ENCODE assay signal across 11 mouse cellular contexts in genomic region chr3:96488290-96488906, GRCm38 (mm10). TPM values are rescaled to one million over a fixed set of nuclear protein-coding genes. Genes with fewer than 3 reads are reported as not detected.
A peak's percentile ranks its signal among the peaks of the same experiment; 100 is the strongest.
DNase-seq lines count a peak whose midpoint lies in the region; ATAC-seq and TF ChIP-seq lines count a peak whose summit lies in the region.
"Not testable (repeated sequence)": the region's sequence is repeated elsewhere in the genome, so short reads cannot be mapped to it uniquely, and the experiment has no call there.
"Had no signal": no experiment of that assay in that cellular context is flagged by ENCODE, and none has a peak within 500 bp of the region (broad histone marks: within the 10 kb centered on the region; RNA-seq: fewer than 3 reads in every experiment).

No protein-coding gene starts in this region.

- H3K27me3 ChIP-seq in heart, embryonic 12.5 days (replicated peaks); limb, embryonic 13.5 days; lung, postnatal 0 days (replicated peaks; ENCODE audit: insufficient read depth, low read length); myocyte (ENCODE audit: control insufficient read depth, insufficient read depth, insufficient read length); thymus, adult 2 months (ENCODE audit: control insufficient read depth, insufficient read depth, low read length): not testable (repeated sequence)

- H3K4me3 ChIP-seq in bone marrow macrophage, adult 2 months (ENCODE audit: insufficient read depth, low read length) = peak overlapping the region; percentile 53
- H3K4me3 ChIP-seq in heart, embryonic 12.5 days = peak overlapping the region; percentile 41
- peak overlapping the region; percentile 42 for H3K4me3 ChIP-seq in limb, embryonic 13.5 days
- peak overlapping the region; percentile 29 for H3K4me3 ChIP-seq in lung, postnatal 0 days (ENCODE audit: low read depth, low read length)
- peak overlapping the region; percentile 18 for H3K4me3 ChIP-seq in myocyte
- H3K4me3 ChIP-seq in thymus, adult 2 months (ENCODE audit: control insufficient read depth, insufficient read depth, low read length) = peak overlapping the region; percentile 42

- not testable (repeated sequence) for DNase-seq in lung, postnatal 0 days (ENCODE audit: low spot score); thymus, adult 2 months

- not testable (repeated sequence) for H3K79me2 ChIP-seq in myocyte (ENCODE audit: control insufficient read depth, insufficient read depth)

- 0% methylated on average over 4 of the region's 55 CpGs for WGBS in heart, embryonic 12.5 days
- WGBS in limb, embryonic 13.5 days = 0% methylated on average over 4 of the region's 55 CpGs
- WGBS in lung, postnatal 0 days = no CpG with 5 or more reads among the region's 55 CpGs
- WGBS in thymus, adult 2 months = 2% methylated on average over 6 of the region's 55 CpGs

- H3K36me3 ChIP-seq in heart, embryonic 12.5 days; limb, embryonic 13.5 days; lung, postnatal 0 days (ENCODE audit: insufficient read depth, low read length); myocyte (ENCODE audit: control insufficient read depth, insufficient read depth); thymus, adult 2 months (ENCODE audit: control insufficient read depth, insufficient read depth, low read length): not testable (repeated sequence)

- peak overlapping the region; percentile 69 for H3K4me2 ChIP-seq in heart, embryonic 12.5 days
- peak overlapping the region; percentile 69 for H3K4me2 ChIP-seq in limb, embryonic 13.5 days (replicated peaks)
- peak overlapping the region; percentile 58 for H3K4me2 ChIP-seq in lung, postnatal 0 days (replicated peaks; ENCODE audit: low read depth, low read length)
- H3K4me2 ChIP-seq in myocyte (ENCODE audit: low read depth) = peak overlapping the region; percentile 100

- peak overlapping the region; percentile 61 for H3K9ac ChIP-seq in heart, embryonic 12.5 days
- H3K9ac ChIP-seq in limb, embryonic 13.5 days = peak overlapping the region; percentile 53; the same call in 1 of the 2 replicates
- 0 out of 2 replicates have a peak overlapping the region, but pooled peaks have one; percentile 32 for H3K9ac ChIP-seq in lung, postnatal 0 days (replicated peaks; ENCODE audit: low read depth)

- TF ChIP-seq POLR2A in bone marrow macrophage, adult 2 months (IDR thresholded peaks at IDR 0.05; ENCODE audit: borderline replicate concordance, low read depth, low read length); myocyte (IDR thresholded peaks at IDR 0.05; ENCODE audit: insufficient read length, low read depth); thymus, adult 2 months (IDR thresholded peaks at IDR 0.05; ENCODE audit: control insufficient read depth, extremely low read depth, insufficient read depth, low read length, poor library complexity): not testable (repeated sequence)

- TF ChIP-seq CTCF in bone marrow macrophage, adult 2 months (IDR thresholded peaks at IDR 0.05; ENCODE audit: low read depth, low read length); lung, postnatal 0 days (IDR thresholded peaks at IDR 0.05); thymus, adult 2 months (IDR thresholded peaks at IDR 0.05; ENCODE audit: borderline replicate concordance, control insufficient read depth, extremely low read depth, insufficient read depth, low read length, poor library complexity): not testable (repeated sequence)

- peak overlapping the region; percentile 70 for H3K27ac ChIP-seq in bone marrow macrophage, adult 2 months (ENCODE audit: insufficient read depth, low read depth, low read length)
- H3K27ac ChIP-seq in heart, embryonic 12.5 days (ENCODE audit: poor library complexity, severe bottlenecking) = peak overlapping the region; percentile 98
- peak overlapping the region; percentile 83 for H3K27ac ChIP-seq in limb, embryonic 13.5 days
- peak overlapping the region; percentile 90 for H3K27ac ChIP-seq in lung, postnatal 0 days (ENCODE audit: low read length)
- peak overlapping the region; percentile 98 for H3K27ac ChIP-seq in thymus, adult 2 months (ENCODE audit: control insufficient read depth, insufficient read depth, low read length)

- H3ac ChIP-seq in myocyte (ENCODE audit: control insufficient read depth, insufficient read length) = not testable (repeated sequence)

- H3K9me3 ChIP-seq in heart, embryonic 12.5 days (replicated peaks); limb, embryonic 13.5 days; lung, postnatal 0 days (ENCODE audit: low read length): not testable (repeated sequence)

- peak; percentile 79 for ATAC-seq in erythroid progenitor cell, adult 5-6 weeks (replicated peaks; ENCODE audit: low FRiP score, poor library complexity, severe bottlenecking)
- peak; percentile 90 for ATAC-seq in heart, embryonic 12.5 days (ENCODE audit: insufficient number of reproducible peaks, low FRiP score)
- ATAC-seq in inflammation-experienced regulatory T-cells, adult 6 months = peak; percentile 52
- peak; percentile 80 for ATAC-seq in limb, embryonic 13.5 days (ENCODE audit: low FRiP score, low read depth)
- ATAC-seq in lung, postnatal 0 days = peak; percentile 82

- not testable (repeated sequence) for TF ChIP-seq EP300 in lung, postnatal 0 days (IDR thresholded peaks at IDR 0.05)

- not testable (repeated sequence) for H3K4me1 ChIP-seq in bone marrow macrophage, adult 2 months (ENCODE audit: control insufficient read depth, insufficient read depth, low read length); lung, postnatal 0 days (ENCODE audit: insufficient read depth, low read depth, low read length); thymus, adult 2 months (replicated peaks; ENCODE audit: control insufficient read depth, insufficient read depth, low read length)
- H3K4me1 ChIP-seq in heart, embryonic 12.5 days (replicated peaks) = peaks cover 15% of the 10 kb centered on the region
- H3K4me1 ChIP-seq in limb, embryonic 13.5 days = peaks cover 11% of the 10 kb centered on the region; the same call in 1 of the 2 replicates

RNA-seq across cellular contexts. Expression of gene BC107364, which starts 36.3 kb away (rescaled TPM):
- polyA plus RNA-seq in bone marrow macrophage, adult 2 months (2012; ENCODE audit: insufficient read depth, insufficient read length, missing spikeins) = not detected in 2 replicates
- not detected in 2 replicates for total RNA-seq in erythroid progenitor cell, adult 5-6 weeks (2015; ENCODE audit: low replicate concordance)
- not detected in 2 replicates for total RNA-seq in erythroid progenitor cell, adult 5-6 weeks (2017; ENCODE audit: low replicate concordance)
- 0.72 and 0.87 TPM in 2 replicates for polyA plus RNA-seq in heart, embryonic 12.5 days (2016; fragmentation: Nextera tagmentation; extraction: Ambion mirVana)
- polyA plus RNA-seq in inflammation-experienced regulatory T-cells, adult 6 months (2017; shearing (Covaris generic)) = not detected
- not detected in 2 replicates for polyA plus RNA-seq in limb, embryonic 13.5 days (2015; fragmentation: Nextera tagmentation; extraction: Ambion mirVana)
- 0.12 and 0.19 TPM in 2 replicates for polyA plus RNA-seq in lung, postnatal 0 days (2015; fragmentation: Nextera tagmentation; extraction: Ambion mirVana)
- polyA plus RNA-seq in myocyte (2012; fragmentation: generic; extraction: Trizol) = not detected
- polyA plus RNA-seq in thymus, adult 2 months (2012; rRNA removed) = 0.09 and 0.32 TPM in 2 replicates
- total RNA-seq: gastrocnemius, adult 8-10 months; layer of hippocampus, adult 8-10 months; left cerebral cortex, postnatal 4 days had no signal

RNA-seq across cellular contexts. Expression of gene Hfe2, which starts 36.6 kb away (rescaled TPM):
- not detected in 2 replicates for polyA plus RNA-seq in bone marrow macrophage, adult 2 months (2012; ENCODE audit: insufficient read depth, insufficient read length, missing spikeins)
- not detected in 2 replicates for total RNA-seq in erythroid progenitor cell, adult 5-6 weeks (2015; ENCODE audit: low replicate concordance)
- not detected in 2 replicates for total RNA-seq in erythroid progenitor cell, adult 5-6 weeks (2017; ENCODE audit: low replicate concordance)
- polyA plus RNA-seq in heart, embryonic 12.5 days (2016; fragmentation: Nextera tagmentation; extraction: Ambion mirVana) = 7.9 and 9.2 TPM in 2 replicates
- polyA plus RNA-seq in inflammation-experienced regulatory T-cells, adult 6 months (2017; shearing (Covaris generic)) = not detected
- polyA plus RNA-seq in limb, embryonic 13.5 days (2015; fragmentation: Nextera tagmentation; extraction: Ambion mirVana) = 10.3 and 10.6 TPM in 2 replicates
- polyA plus RNA-seq in lung, postnatal 0 days (2015; fragmentation: Nextera tagmentation; extraction: Ambion mirVana) = 0.27 and 0.35 TPM in 2 replicates
- polyA plus RNA-seq in myocyte (2012; fragmentation: generic; extraction: Trizol) = 116 TPM
- 1.3 and 10.4 TPM in 2 replicates for polyA plus RNA-seq in thymus, adult 2 months (2012; rRNA removed)

Comparison
In these comparisons a context has a peak if more than half of its experiments do, and no peak if none do; other contexts are left out.
1. RNA of gene Hfe2, which starts 36.6 kb away (polyA plus RNA-seq): 116 TPM in myocyte (single experiment); 10.3 to 10.6 TPM in limb, embryonic 13.5 days, 1.3 to 10.4 TPM in thymus, adult 2 months, 7.9 to 9.2 TPM in heart, embryonic 12.5 days, 0.27 to 0.35 TPM in lung, postnatal 0 days, not detected in bone marrow macrophage, adult 2 months and not detected in inflammation-experienced regulatory T-cells, adult 6 months; every median in the first group is over 10 times any median in the second.
2. Peak in every context shown above with its lines, with median percentiles within 50 percentile points of each other: H3K27ac ChIP-seq, H3K4me3 ChIP-seq, ATAC-seq, H3K4me2 ChIP-seq and H3K9ac ChIP-seq.